Mouse (Mus musculus): Measurements from ENCODE around the gene Zfp422. TPM values are rescaled to one million over a fixed set of nuclear protein-coding genes. Genes with fewer than 3 reads are reported as not detected.

Gene Zfp422
- total and polyA plus RNA-seq, 3 experiments = 11.9 to 33.4 (median 33.2) TPM

GRCm38 (mm10) chr6:116632129-116632528 lies 3.3 kb upstream of the Zfp422 start (continued):
- no peak for TF ChIP-seq TCF12 (IDR thresholded peaks at IDR 0.05; ENCODE audit: low read depth, low read length)
- TF ChIP-seq TBP (conservative IDR thresholded peaks at IDR 0.05; ENCODE audit: low read depth, low read length) = no peak
- TF ChIP-seq MAX (IDR thresholded peaks at IDR 0.05; ENCODE audit: low read length) = no peak
- TF ChIP-seq IRF4 (IDR thresholded peaks at IDR 0.05; ENCODE audit: low read depth, low read length) = no peak
- 0 out of 2 replicates have a peak, but pooled peaks have one; percentile 11 for TF ChIP-seq BHLHE40 (IDR thresholded peaks at IDR 0.05; ENCODE audit: low read depth, low read length)
- peak; percentile 26; the same call in 1 of the 2 replicates for TF ChIP-seq POLR2AphosphoS2 (IDR thresholded peaks at IDR 0.05; ENCODE audit: low read depth, low read length)
- peak; percentile 54 for TF ChIP-seq SMC3 (IDR thresholded peaks at IDR 0.05; ENCODE audit: low read depth, low read length)
- TF ChIP-seq CHD1 (IDR thresholded peaks at IDR 0.05; ENCODE audit: low read depth, low read length) = no peak
- TF ChIP-seq ZMIZ1 (IDR thresholded peaks at IDR 0.05; ENCODE audit: low read depth, low read length) = peak; percentile 84; the same call in 1 of the 2 replicates
- TF ChIP-seq SIN3A (IDR thresholded peaks at IDR 0.05; ENCODE audit: low read length) = 0 out of 2 replicates have a peak, but pooled peaks have one; percentile 48
- no peak for TF ChIP-seq USF2 (conservative IDR thresholded peaks at IDR 0.05; ENCODE audit: low read depth, low read length)
- TF ChIP-seq ZC3H11A (IDR thresholded peaks at IDR 0.05; ENCODE audit: low read depth, low read length) = no peak
- no peak for TF ChIP-seq ZKSCAN1 (IDR thresholded peaks at IDR 0.05; ENCODE audit: borderline replicate concordance, low read depth, low read length)
- no peak for TF ChIP-seq UBTF (IDR thresholded peaks at IDR 0.05; ENCODE audit: low read depth, low read length)
- peak; percentile 45; the same call in 1 of the 2 replicates for TF ChIP-seq ELF1 (IDR thresholded peaks at IDR 0.05; ENCODE audit: low read depth, low read length)
- TF ChIP-seq CTCF (conservative IDR thresholded peaks at IDR 0.05 in 1 of 2, IDR thresholded peaks at IDR 0.05 in 1 of 2; ENCODE audit: low read depth in 2 of 2, low read length in 2 of 2) = peak; percentile 82 to 91
- no peak for TF ChIP-seq NRF1 (IDR thresholded peaks at IDR 0.05; ENCODE audit: low read depth, low read length)

- Histone ChIP-seq H3K4me2 (ENCODE audit: insufficient read depth, low read depth, poor library complexity, severe bottlenecking) (no peak overlapping the region), H3K9me3 (replicated peaks; ENCODE audit: low read length) (no peaks in the 10 kb centered on the region), H3K27ac (ENCODE audit: insufficient read depth, low read depth) (no peak overlapping the region), H3K27me3 (replicated peaks) (no peaks in the 10 kb centered on the region), H3K36me3 (replicated peaks in 1 of 2; ENCODE audit: control insufficient read depth in 1 of 2, insufficient read depth in 1 of 2, low read length in 1 of 2) (peaks cover 19 to 34% of the 10 kb centered on the region in 2 experiments), H3K4me1 (ENCODE audit: control insufficient read depth in 1 of 2, insufficient read depth in 2 of 2) (peaks cover 3 to 30% of the 10 kb centered on the region in 2 experiments), H3K79me2 (replicated peaks; ENCODE audit: control insufficient read depth, extremely low read depth, insufficient read depth, poor library complexity, severe bottlenecking) (peaks cover 15% of the 10 kb centered on the region), H3K9ac (ENCODE audit: insufficient read depth, low read depth) (no peak overlapping the region), H3K4me3 (replicated peaks in 1 of 3; ENCODE audit: low read depth in 2 of 3, low read length in 2 of 3, poor library complexity in 1 of 3) (no peak overlapping the region)
- in situ Hi-C loops (cut with MboI; ENCODE audit: low pct_ligation_motif_present, low pct_unique_long_range_greater_than_20kb, low sequenced_read_pairs) = no loop called here
- DNase-seq (ENCODE audit: extremely low read depth) = no peak
- TF ChIP-seq CHD1 (IDR thresholded peaks at IDR 0.05; ENCODE audit: low read depth, low read length) = no peak
- no peak for TF ChIP-seq EP300 (IDR thresholded peaks at IDR 0.05; ENCODE audit: low read length)
- no peak for TF ChIP-seq MAX (IDR thresholded peaks at IDR 0.05; ENCODE audit: low read length)
- TF ChIP-seq MEF2A (IDR thresholded peaks at IDR 0.05; ENCODE audit: borderline replicate concordance, low read depth, low read length) = no peak
- TF ChIP-seq IRF4 (IDR thresholded peaks at IDR 0.05; ENCODE audit: low read depth, low read length) = no peak
- TF ChIP-seq MAFK (IDR thresholded peaks at IDR 0.05; ENCODE audit: insufficient replicate concordance, low read length) = no peak
- no peak for TF ChIP-seq TBP (conservative IDR thresholded peaks at IDR 0.05; ENCODE audit: low read depth, low read length)
- TF ChIP-seq USF2 (conservative IDR thresholded peaks at IDR 0.05; ENCODE audit: low read depth, low read length) = no peak
- TF ChIP-seq UBTF (IDR thresholded peaks at IDR 0.05; ENCODE audit: low read depth, low read length) = no peak
- TF ChIP-seq ZKSCAN1 (IDR thresholded peaks at IDR 0.05; ENCODE audit: borderline replicate concordance, low read depth, low read length) = no peak
- TF ChIP-seq POLR2A (IDR thresholded peaks at IDR 0.05; ENCODE audit: low read depth, low read length) = no peak
- TF ChIP-seq E2F4 (IDR thresholded peaks at IDR 0.05; ENCODE audit: insufficient replicate concordance, low read depth, low read length) = no peak
- TF ChIP-seq ETS1 (conservative IDR thresholded peaks at IDR 0.05; ENCODE audit: low read depth, low read length) = no peak
- TF ChIP-seq NRF1 (IDR thresholded peaks at IDR 0.05; ENCODE audit: low read depth, low read length) = no peak
- TF ChIP-seq RAD21 (IDR thresholded peaks at IDR 0.05; ENCODE audit: low read depth, low read length) = no peak
- TF ChIP-seq POLR2AphosphoS2 (IDR thresholded peaks at IDR 0.05; ENCODE audit: low read depth, low read length) = no peak
- no peak for TF ChIP-seq GABPA (IDR thresholded peaks at IDR 0.05; ENCODE audit: insufficient replicate concordance, low read depth, low read length)
- no peak for TF ChIP-seq MXI1 (IDR thresholded peaks at IDR 0.05; ENCODE audit: low read depth, low read length)
- no peak for TF ChIP-seq ZMIZ1 (IDR thresholded peaks at IDR 0.05; ENCODE audit: low read depth, low read length)
- dilution Hi-C loops (cut with MboI; ENCODE audit: extremely low pct_ligation_motif_present, extremely low pct_unique_long_range_greater_than_20kb, low sequenced_read_pairs) = no loop called here
These were observed 967 bp upstream of the Zfp422 start for GRCm38 (mm10) chr6:116629766-116630165.

All from CH12.LX (cell line).